Mouse (Mus musculus) forebrain, embryonic 12.5 days (tissue): ENCODE measurements around the gene Afdn. TPM values are rescaled to one million over a fixed set of nuclear protein-coding genes. Genes with fewer than 3 reads are reported as not detected.
"Not testable (repeated sequence)": the region's sequence is repeated elsewhere in the genome, so short reads cannot be mapped to it uniquely, and the experiment has no call there.

Source experiments
- ATAC-seq: fragments of 200-750 bp; cut with Nextera tagmentation; 2 replicates; pipeline ENCODE4 v1.8.0; 2017; ENCODE audit warnings: moderate TSS enrichment; ENCODE audit not compliant: low FRiP score
- H3K27ac ChIP-seq: fragments of 300-500 bp; sonication (generic); 2 replicates; pipeline ENCODE4 v1.5.1; 2016; ENCODE audit warnings: mild to moderate bottlenecking
- H3K27me3 ChIP-seq: fragments of 300-500 bp; sonication (generic); 2 replicates; pipeline ENCODE4 v1.6.1; 2016; ENCODE audit warnings: mild to moderate bottlenecking
- H3K36me3 ChIP-seq: fragments of 300-500 bp; sonication (generic); replicated peaks from 2 replicates; pipeline ENCODE4 v1.6.1; 2016; ENCODE audit warnings: mild to moderate bottlenecking
- H3K4me1 ChIP-seq: fragments of 300-500 bp; sonication (generic); 2 replicates; pipeline ENCODE4 v1.6.1; 2016
- H3K4me2 ChIP-seq: fragments of 300-500 bp; sonication (generic); 2 replicates; pipeline ENCODE4 v1.6.1; 2016; ENCODE audit warnings: mild to moderate bottlenecking, moderate library complexity
- H3K4me3 ChIP-seq: fragments of 300-500 bp; sonication (generic); replicated peaks from 2 replicates; pipeline ENCODE4 v1.5.1; 2016; ENCODE audit warnings: mild to moderate bottlenecking
- H3K9ac ChIP-seq: fragments of 300-500 bp; sonication (generic); 2 replicates; pipeline ENCODE4 v1.6.1; 2016; ENCODE audit warnings: mild to moderate bottlenecking
- H3K9me3 ChIP-seq: fragments of 300-500 bp; sonication (generic); 2 replicates; pipeline ENCODE4 v1.6.1; 2016
- WGBS: fragments of 180-500 bp; shearing (Covaris S2); methylation state at CpG from one replicate; pipeline ENCODE4 v1.1.7; 2016; 5-methylcytosine and 5-hydroxymethylcytosine counted together
- polyA plus RNA-seq: library from polyadenylated mRNA; unstranded; fragments of >200 nt; fragmentation: Nextera tagmentation; extraction: Ambion mirVana; gene quantifications from 2 replicates; pipeline ENCODE4 v1.2.1, GENCODE M21; 2016

Afdn gene
- polyA plus RNA-seq, 1 experiment from 2014 or later = 182 TPM

- WGBS = 4% methylated on average over 13 of the region's 13 CpGs
- Histone ChIP-seq H3K9ac (peak overlapping the region; percentile 85), H3K9me3 (no peaks in the 10 kb centered on the region), H3K4me1 (peaks cover 36% of the 10 kb centered on the region), H3K27me3 (no peaks in the 10 kb centered on the region), H3K36me3 (no peaks in the 10 kb centered on the region), H3K4me3 (peak overlapping the region; percentile 97), H3K27ac (peak overlapping the region; percentile 98), H3K4me2 (peak overlapping the region; percentile 62)
- no peak for ATAC-seq
Observed at GRCm38 (mm10) chr17:13759156-13759852, 1.0 kb upstream of the Afdn start.

- Histone ChIP-seq H3K36me3 (no peaks in the 10 kb centered on the region), H3K27me3 (no peaks in the 10 kb centered on the region), H3K27ac (peak overlapping the region; percentile 95), H3K9ac (peak overlapping the region; percentile 95), H3K4me2 (peak overlapping the region; percentile 96), H3K4me1 (peaks cover 40% of the 10 kb centered on the region), H3K4me3 (peak overlapping the region; percentile 97), H3K9me3 (no peaks in the 10 kb centered on the region)
- peak; percentile 34 for ATAC-seq
- WGBS = under 1% methylated on average over 50 of the region's 72 CpGs
Observed at GRCm38 (mm10) chr17:13760675-13761178, 388 bp downstream of the Afdn start.

GRCm38 (mm10) chr17:13761179-13761913 is 1.0 kb downstream of the Afdn start, which contains the start of gene Tcte2:
Gene Tcte2 (minus strand): TSS chr17:13761825.
- H3K4me3 ChIP-seq = peak within 1 kb of the TSS; percentile 97
- H3K4me2 ChIP-seq = peak within 1 kb of the TSS; percentile 96
- peak; percentile 40 for ATAC-seq
- H3K36me3 ChIP-seq = no peaks in the 10 kb centered on the region
- peak within 1 kb of the TSS; percentile 95 for H3K9ac ChIP-seq
- peak within 1 kb of the TSS; percentile 95 for H3K27ac ChIP-seq
- peaks cover 40% of the 10 kb centered on the region for H3K4me1 ChIP-seq
- H3K27me3 ChIP-seq = no peaks in the 10 kb centered on the region
- no peaks in the 10 kb centered on the region for H3K9me3 ChIP-seq
- WGBS = under 1% methylated on average over 74 of the region's 74 CpGs

GRCm38 (mm10) chr17:13763819-13764218 is 3.5 kb downstream of the Afdn start:
- no peak for ATAC-seq
- H3K36me3 ChIP-seq = no peaks in the 10 kb centered on the region; the same call in 1 of the 2 replicates
- H3K27me3 ChIP-seq = no peaks in the 10 kb centered on the region

GRCm38 (mm10) chr17:13764911-13765310 is 4.6 kb downstream of the Afdn start:
- not testable (repeated sequence) for H3K9ac ChIP-seq, H3K9me3 ChIP-seq, H3K27me3 ChIP-seq, ATAC-seq, H3K4me2 ChIP-seq, H3K36me3 ChIP-seq, H3K4me3 ChIP-seq, H3K27ac ChIP-seq
- peaks cover 17% of the 10 kb centered on the region for H3K4me1 ChIP-seq
- WGBS = 97% methylated on average over 2 of the region's 2 CpGs

More at GRCm38 (mm10) chr17:13763819-13764218, 3.5 kb downstream of the Afdn start:
- Histone ChIP-seq H3K4me1 (peaks cover 23% of the 10 kb centered on the region), H3K4me2 (no peak overlapping the region), H3K9ac (no peak overlapping the region), H3K9me3 (no peaks in the 10 kb centered on the region), H3K27ac (no peak overlapping the region), H3K4me3 (no peak overlapping the region)
- 90% methylated on average over 1 of the region's 1 CpGs for WGBS

- Histone ChIP-seq H3K27me3 (no peaks in the 10 kb centered on the region), H3K4me2 (no peak overlapping the region), H3K36me3 (peaks cover 3% of the 10 kb centered on the region; the same call in 1 of the 2 replicates), H3K4me1 (peaks cover 6% of the 10 kb centered on the region), H3K9me3 (no peaks in the 10 kb centered on the region), H3K4me3 (no peak overlapping the region), H3K9ac (no peak overlapping the region), H3K27ac (no peak overlapping the region)
- no peak for ATAC-seq
- WGBS = 97% methylated on average over 1 of the region's 1 CpGs
Observed at GRCm38 (mm10) chr17:13768531-13768930, 8.2 kb downstream of the Afdn start.

- ATAC-seq = no peak
- Histone ChIP-seq H3K4me2 (no peak overlapping the region), H3K4me1 (peaks cover 5% of the 10 kb centered on the region), H3K27me3 (no peaks in the 10 kb centered on the region), H3K4me3 (no peak overlapping the region), H3K36me3 (peaks cover 3% of the 10 kb centered on the region; the same call in 1 of the 2 replicates), H3K9me3 (no peaks in the 10 kb centered on the region), H3K27ac (no peak overlapping the region), H3K9ac (no peak overlapping the region)
- 95% methylated on average over 3 of the region's 3 CpGs for WGBS
Observed at GRCm38 (mm10) chr17:13769256-13769655, 8.9 kb downstream of the Afdn start.

- Histone ChIP-seq H3K36me3 (no peaks in the 10 kb centered on the region), H3K27ac (no peak overlapping the region), H3K4me2 (no peak overlapping the region), H3K9me3 (no peaks in the 10 kb centered on the region), H3K27me3 (no peaks in the 10 kb centered on the region), H3K9ac (no peak overlapping the region), H3K4me1 (peaks cover 3% of the 10 kb centered on the region; the same call in 1 of the 2 replicates), H3K4me3 (no peak overlapping the region)
- no peak for ATAC-seq
- WGBS = 83% methylated on average over 2 of the region's 2 CpGs
Observed at GRCm38 (mm10) chr17:13777676-13778075, 17.3 kb downstream of the Afdn start.

GRCm38 (mm10) chr17:13778865-13779264 is 18.5 kb downstream of the Afdn start:
- Histone ChIP-seq H3K4me3 (no peak overlapping the region), H3K27ac (no peak overlapping the region), H3K4me1 (peaks cover 3% of the 10 kb centered on the region; the same call in 1 of the 2 replicates), H3K9ac (no peak overlapping the region), H3K9me3 (no peaks in the 10 kb centered on the region), H3K4me2 (no peak overlapping the region), H3K27me3 (no peaks in the 10 kb centered on the region), H3K36me3 (no peaks in the 10 kb centered on the region)
- no peak for ATAC-seq
- 97% methylated on average over 1 of the region's 1 CpGs for WGBS

- ATAC-seq = no peak
- no peaks in the 10 kb centered on the region for H3K36me3 ChIP-seq
- no peak overlapping the region for H3K4me3 ChIP-seq
- no peaks in the 10 kb centered on the region for H3K9me3 ChIP-seq
- H3K9ac ChIP-seq = no peak overlapping the region
- no peak overlapping the region for H3K27ac ChIP-seq
- peaks cover 9% of the 10 kb centered on the region; the same call in 1 of the 2 replicates for H3K4me1 ChIP-seq
- H3K4me2 ChIP-seq = no peak overlapping the region
- 87% methylated on average over 5 of the region's 5 CpGs for WGBS
- H3K27me3 ChIP-seq = no peaks in the 10 kb centered on the region
Observed at GRCm38 (mm10) chr17:13781948-13782347, 21.6 kb downstream of the Afdn start.

GRCm38 (mm10) chr17:13783469-13783868 is 23.1 kb downstream of the Afdn start:
- H3K27me3 ChIP-seq = no peaks in the 10 kb centered on the region
- H3K9ac ChIP-seq = no peak overlapping the region
- H3K4me3 ChIP-seq = no peak overlapping the region
- H3K27ac ChIP-seq = no peak overlapping the region
- H3K36me3 ChIP-seq = no peaks in the 10 kb centered on the region
- H3K4me1 ChIP-seq = peaks cover 9% of the 10 kb centered on the region; the same call in 1 of the 2 replicates
- no peaks in the 10 kb centered on the region for H3K9me3 ChIP-seq
- H3K4me2 ChIP-seq = no peak overlapping the region
- WGBS = 95% methylated on average over 1 of the region's 1 CpGs
- ATAC-seq = no peak

- H3K27ac ChIP-seq, H3K4me3 ChIP-seq, H3K27me3 ChIP-seq, H3K9me3 ChIP-seq, H3K9ac ChIP-seq, H3K36me3 ChIP-seq, ATAC-seq, H3K4me1 ChIP-seq, H3K4me2 ChIP-seq: not testable (repeated sequence)
- 98% methylated on average over 2 of the region's 2 CpGs for WGBS
Observed at GRCm38 (mm10) chr17:13790033-13790432, 29.7 kb downstream of the Afdn start.
